Mouse (Mus musculus) neural tube, embryonic 13.5 days (tissue): ENCODE data around the gene Pax5. TPM values are rescaled to one million over a fixed set of nuclear protein-coding genes. Genes with fewer than 3 reads are reported as not detected.
"Not testable (repeated sequence)": the region's sequence is repeated elsewhere in the genome, so short reads cannot be mapped to it uniquely, and the experiment has no call there.

ENCODE experiments used
- ATAC-seq: fragments of 200-750 bp; cut with Nextera tagmentation; 2 replicates; pipeline ENCODE4 v1.8.0; 2017; ENCODE audit warnings: low read depth, mild to moderate bottlenecking, moderate TSS enrichment, moderate library complexity
- H3K27ac ChIP-seq: fragments of 300-500 bp; sonication (generic); replicated peaks from 2 replicates; pipeline ENCODE4 v1.5.1; 2015; ENCODE audit warnings: moderate library complexity, mild to moderate bottlenecking, inconsistent platforms
- H3K27me3 ChIP-seq: fragments of 300-500 bp; sonication (generic); 2 replicates; pipeline ENCODE4 v1.6.1; 2015; ENCODE audit warnings: mild to moderate bottlenecking, inconsistent platforms
- H3K36me3 ChIP-seq: fragments of 300-500 bp; sonication (generic); 2 replicates; pipeline ENCODE4 v1.6.1; 2015; ENCODE audit warnings: mild to moderate bottlenecking, inconsistent platforms
- H3K4me1 ChIP-seq: fragments of 300-500 bp; sonication (generic); replicated peaks from 2 replicates; pipeline ENCODE4 v1.6.1; 2015; ENCODE audit warnings: inconsistent platforms
- H3K4me2 ChIP-seq: fragments of 300-500 bp; sonication (generic); 2 replicates; pipeline ENCODE4 v1.6.1; 2015; ENCODE audit warnings: inconsistent platforms, mild to moderate bottlenecking, moderate library complexity
- H3K4me3 ChIP-seq: fragments of 300-500 bp; sonication (generic); 2 replicates; pipeline ENCODE4 v1.5.1; 2015; ENCODE audit warnings: mild to moderate bottlenecking, inconsistent platforms
- H3K9ac ChIP-seq: fragments of 300-500 bp; sonication (generic); 2 replicates; pipeline ENCODE4 v1.6.1; 2015; ENCODE audit warnings: moderate library complexity, mild to moderate bottlenecking, inconsistent platforms
- H3K9me3 ChIP-seq: fragments of 300-500 bp; sonication (generic); 2 replicates; pipeline ENCODE4 v1.6.1; 2016; ENCODE audit warnings: inconsistent platforms
- WGBS: fragments of 180-500 bp; shearing (Covaris S2); methylation state at CpG from one replicate; pipeline ENCODE4 v1.1.7; 2015; 5-methylcytosine and 5-hydroxymethylcytosine counted together
- polyA plus RNA-seq: library from polyadenylated mRNA; unstranded; fragments of >200 nt; fragmentation: Nextera tagmentation; extraction: Ambion mirVana; gene quantifications from 2 replicates; pipeline ENCODE4 v1.2.1, GENCODE M21; 2015

The Pax5 gene
- polyA plus RNA-seq, result 2.1 and 3.5 TPM in 2 replicates

DNA sequence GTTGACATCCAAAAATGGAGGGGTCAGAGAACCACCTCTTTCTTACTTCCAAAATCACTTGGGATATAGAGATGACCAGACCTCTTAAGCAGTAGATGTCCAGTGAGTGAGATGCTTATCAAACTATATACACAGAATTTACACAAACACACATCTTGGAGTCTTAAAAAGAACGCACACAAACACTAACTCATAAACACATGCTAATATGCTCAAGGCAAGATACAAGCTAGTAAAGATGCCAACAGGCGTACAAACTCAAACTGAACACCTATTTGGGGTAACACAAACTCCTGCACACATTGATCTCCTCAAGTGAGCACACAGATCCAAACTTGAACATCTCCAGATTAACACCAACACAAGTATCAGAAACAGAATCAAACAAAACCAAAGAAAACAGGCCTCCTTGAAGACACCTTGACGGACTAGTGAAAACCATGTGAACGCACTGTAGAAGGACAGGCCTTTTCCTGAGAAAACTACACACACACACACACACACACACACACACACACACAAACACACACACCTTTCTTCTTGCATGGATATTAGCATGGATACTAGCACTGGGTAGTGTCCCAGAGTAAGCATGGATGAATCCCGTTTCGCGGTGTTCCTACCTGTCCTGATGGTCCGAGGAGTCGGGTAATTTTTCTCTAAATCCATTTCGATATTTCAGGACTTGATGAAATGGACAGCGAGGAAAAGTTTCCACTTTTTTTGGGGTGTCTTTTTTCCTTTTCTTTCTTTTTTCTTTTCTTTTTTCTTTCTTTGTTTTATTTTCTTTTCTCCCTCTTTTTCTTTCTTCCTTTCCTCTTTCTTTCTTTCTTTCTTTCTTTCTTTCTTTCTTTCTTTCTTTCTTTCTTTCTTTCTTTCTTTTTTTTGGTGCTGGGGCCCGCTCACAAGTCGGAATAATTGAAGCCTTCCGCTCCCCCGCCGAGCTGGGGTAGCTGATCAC is at the start of gene Pax5:
Pax5 (minus strand) TSS at position 748 of the 961 bp plus-strand sequence.
- Histone ChIP-seq H3K4me3 (no peak within 1 kb of the TSS), H3K9ac (no peak within 1 kb of the TSS), H3K27me3 (peaks cover 98% of the 10 kb centered on the region), H3K27ac (no peak within 1 kb of the TSS), H3K9me3 (no peaks in the 10 kb centered on the region), H3K4me1 (peaks cover 35% of the 10 kb centered on the region), H3K36me3 (no peaks in the 10 kb centered on the region), H3K4me2 (no peak within 1 kb of the TSS)
- 31% methylated on average over 16 of the region's 16 CpGs for WGBS
- no peak for ATAC-seq

DNA sequence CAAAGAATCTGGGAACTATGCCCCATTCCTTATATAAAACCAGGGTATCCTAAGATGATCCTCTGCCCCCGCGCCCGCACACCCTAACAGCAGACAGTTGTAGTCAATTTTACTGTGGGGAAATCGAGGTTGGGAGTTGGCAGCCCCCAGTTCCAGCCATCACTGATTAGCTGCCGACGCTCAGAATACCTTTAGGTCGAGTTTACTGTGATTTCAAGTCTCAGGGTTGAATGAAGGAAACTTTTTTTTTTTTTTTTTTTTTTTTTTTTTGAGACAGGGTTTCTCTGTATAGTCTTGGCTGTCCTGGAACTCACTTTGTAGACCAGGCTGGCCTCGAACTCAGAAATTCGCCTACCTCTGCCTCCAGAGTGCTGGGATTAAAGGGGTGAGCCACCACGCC is 46.8 kb upstream of the Pax5 start:
- WGBS, result 7% methylated on average over 10 of the region's 10 CpGs
- H3K27me3 ChIP-seq, H3K9me3 ChIP-seq, ATAC-seq, H3K36me3 ChIP-seq: not testable (repeated sequence)
- peak overlapping the region; percentile 83 for H3K4me2 ChIP-seq
- peak overlapping the region; percentile 86 for H3K9ac ChIP-seq
- peak overlapping the region; percentile 92 for H3K27ac ChIP-seq
- H3K4me1 ChIP-seq, result peaks cover 21% of the 10 kb centered on the region
- peak overlapping the region; percentile 61 for H3K4me3 ChIP-seq

DNA sequence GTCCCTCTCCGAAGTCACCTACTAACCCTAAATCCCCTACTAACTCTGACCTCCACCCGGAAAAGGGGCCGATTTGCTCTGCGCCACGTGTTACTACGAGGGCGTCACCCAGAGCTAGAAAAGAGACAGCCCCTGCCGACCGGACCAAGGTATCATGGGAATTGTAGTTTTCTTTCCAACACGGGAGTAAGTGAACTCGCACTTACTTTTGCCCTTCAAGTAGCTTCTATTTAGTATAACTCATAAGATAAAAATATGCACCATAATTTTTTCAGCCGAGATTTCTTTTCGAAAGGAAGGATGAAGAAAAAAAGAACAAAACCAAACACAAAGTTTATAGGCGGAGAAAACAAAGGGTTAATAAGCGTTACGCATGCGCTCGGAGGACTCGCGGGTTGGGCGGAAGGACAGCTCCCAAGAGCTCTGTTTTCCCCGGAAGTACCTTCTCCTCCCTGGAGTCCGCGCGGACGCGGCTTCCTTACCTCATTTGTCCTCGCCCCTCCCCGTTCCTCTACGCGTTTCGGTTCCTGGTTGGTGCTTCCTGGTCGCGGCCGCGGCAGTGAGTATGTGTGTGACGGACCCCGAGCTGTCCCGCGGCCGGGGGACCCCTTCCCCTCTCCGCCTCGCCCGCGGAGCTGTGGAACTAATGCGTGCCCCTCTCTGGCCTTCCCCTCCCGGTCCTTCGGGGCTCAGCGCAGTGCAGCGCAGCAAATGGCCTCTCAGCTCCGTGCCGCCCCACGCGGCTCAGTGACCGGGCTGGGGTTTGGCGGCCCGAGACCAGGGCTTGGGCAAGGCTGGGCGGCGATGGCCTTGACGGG is 46.1 kb upstream of the Pax5 start:
- ATAC-seq, result peak; percentile 99
- under 1% methylated on average over 60 of the region's 60 CpGs for WGBS

DNA sequence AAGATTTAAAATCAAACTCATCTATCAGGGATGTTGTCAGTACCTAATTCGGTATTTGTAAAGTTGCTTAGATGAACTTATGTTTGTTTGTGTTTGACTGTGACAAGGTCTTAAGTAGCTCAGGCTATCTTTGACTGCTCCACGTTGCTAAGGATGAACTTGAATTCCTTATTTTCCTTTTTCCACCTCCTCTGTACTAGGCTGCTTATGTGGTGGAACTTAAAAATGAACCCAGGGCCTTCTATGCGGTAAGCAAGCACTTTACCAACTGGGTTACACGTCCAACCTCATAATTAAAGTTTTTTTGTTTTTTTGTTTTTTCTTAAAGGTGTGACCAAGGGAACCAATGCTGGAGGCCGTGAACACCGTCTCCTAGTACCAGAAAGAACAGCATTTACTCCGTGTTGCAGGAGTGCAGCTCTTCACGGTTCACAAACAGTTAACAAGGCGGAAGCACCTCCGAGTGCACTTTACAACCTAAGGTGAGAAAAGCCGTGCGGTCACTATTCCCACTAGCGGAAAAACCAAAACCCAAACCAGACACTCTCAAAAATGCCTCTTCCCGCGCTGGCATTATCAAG is 45.4 kb upstream of the Pax5 start, which contains the start of gene Zcchc7:
Zcchc7 (plus strand) TSS at position 325 of the 581 bp plus-strand sequence.
- no peaks in the 10 kb centered on the region for H3K36me3 ChIP-seq
- 0 out of 2 replicates have a peak, but pooled peaks cover 3% of the 10 kb centered on the region for H3K27me3 ChIP-seq
- no peaks in the 10 kb centered on the region for H3K9me3 ChIP-seq
- H3K9ac ChIP-seq, result peak within 1 kb of the TSS; percentile 86
- peaks cover 21% of the 10 kb centered on the region for H3K4me1 ChIP-seq
- peak; percentile 73 for ATAC-seq
- H3K27ac ChIP-seq, result peak within 1 kb of the TSS; percentile 92
- WGBS, result 6% methylated on average over 15 of the region's 15 CpGs
- peak within 1 kb of the TSS; percentile 61 for H3K4me3 ChIP-seq
- peak within 1 kb of the TSS; percentile 83 for H3K4me2 ChIP-seq

More for the DNA sequence above, 46.1 kb upstream of the Pax5 start:
- peak overlapping the region; percentile 61 for H3K4me3 ChIP-seq
- peak overlapping the region; percentile 86 for H3K9ac ChIP-seq
- H3K27ac ChIP-seq, result peak overlapping the region; percentile 92
- H3K4me2 ChIP-seq, result peak overlapping the region; percentile 83
- no peaks in the 10 kb centered on the region for H3K36me3 ChIP-seq
- H3K4me1 ChIP-seq, result peaks cover 21% of the 10 kb centered on the region
- H3K27me3 ChIP-seq, result 0 out of 2 replicates have a peak, but pooled peaks cover 3% of the 10 kb centered on the region
- H3K9me3 ChIP-seq, result no peaks in the 10 kb centered on the region

DNA sequence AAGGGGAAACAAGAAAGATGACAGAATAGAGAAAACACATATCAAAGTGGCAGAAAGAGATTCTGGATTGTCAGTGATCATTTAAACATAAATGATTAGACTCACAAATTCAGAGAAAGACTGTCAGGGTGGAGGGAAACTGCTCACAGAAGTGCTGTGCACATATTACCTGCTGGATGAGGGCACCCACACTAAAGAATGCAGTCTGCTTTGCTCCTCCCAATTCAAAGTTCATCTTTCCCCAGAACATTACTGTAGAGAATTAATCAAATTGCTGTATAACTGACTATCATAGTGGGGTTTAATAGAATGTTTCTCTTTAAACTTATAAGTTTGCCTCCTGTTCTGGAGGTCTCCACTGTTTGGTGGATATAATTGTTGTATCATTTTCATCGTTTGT is 30.2 kb upstream of the Pax5 start:
- Histone ChIP-seq H3K4me2 (no peak overlapping the region), H3K36me3 (no peaks in the 10 kb centered on the region), H3K27me3 (no peaks in the 10 kb centered on the region), H3K9me3 (peaks cover 4% of the 10 kb centered on the region; the same call in 1 of the 2 replicates), H3K9ac (no peak overlapping the region), H3K4me3 (no peak overlapping the region), H3K27ac (no peak overlapping the region), H3K4me1 (no peaks in the 10 kb centered on the region)
- no peak for ATAC-seq
- WGBS, result 86% methylated on average over 1 of the region's 1 CpGs

DNA sequence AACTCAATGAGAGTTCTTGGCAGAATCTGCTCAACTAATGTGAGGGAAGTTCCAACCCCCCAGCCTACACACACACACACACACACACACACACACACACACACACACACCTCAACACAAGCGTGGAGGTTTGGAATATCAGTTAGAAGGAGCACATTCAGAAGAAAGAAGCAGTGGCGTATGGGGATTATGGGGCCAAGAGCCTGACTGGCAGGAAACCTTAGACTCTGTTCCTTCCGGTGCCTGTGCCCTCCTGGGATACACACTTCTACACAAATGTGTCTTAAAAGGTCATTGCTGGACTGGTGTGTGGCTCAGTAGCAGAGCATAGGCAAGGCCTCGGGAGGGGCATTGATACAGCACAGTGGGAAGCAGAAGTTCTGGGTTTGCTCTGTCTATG is 10.9 kb upstream of the Pax5 start:
- Histone ChIP-seq H3K4me1 (no peaks in the 10 kb centered on the region), H3K36me3 (no peaks in the 10 kb centered on the region), H3K27ac (no peak overlapping the region), H3K9me3 (no peaks in the 10 kb centered on the region), H3K4me2 (no peak overlapping the region), H3K4me3 (no peak overlapping the region), H3K27me3 (peaks cover 41% of the 10 kb centered on the region), H3K9ac (no peak overlapping the region)
- 89% methylated on average over 4 of the region's 4 CpGs for WGBS
- ATAC-seq, result no peak

DNA sequence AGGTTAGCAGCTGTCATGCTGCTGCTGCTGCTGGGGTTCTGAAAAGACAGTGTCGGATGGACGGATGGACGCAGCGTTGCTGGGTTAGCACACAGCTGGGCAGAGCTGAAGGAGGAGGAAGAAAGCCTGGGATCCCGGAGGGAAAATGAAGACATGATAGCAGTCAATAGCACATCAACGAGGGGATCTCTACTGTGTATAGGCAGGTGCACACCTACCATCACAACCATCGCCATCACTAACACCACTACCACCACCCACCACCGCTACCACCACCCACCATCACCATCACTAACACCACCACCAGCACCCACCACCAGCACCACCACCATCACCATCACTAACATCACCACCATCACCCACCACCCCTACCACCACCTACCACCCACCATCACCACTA is 9.8 kb upstream of the Pax5 start:
- no peak for ATAC-seq
- Histone ChIP-seq H3K27me3 (peaks cover 50% of the 10 kb centered on the region), H3K9ac (no peak overlapping the region), H3K4me3 (no peak overlapping the region), H3K4me2 (no peak overlapping the region), H3K4me1 (no peaks in the 10 kb centered on the region), H3K9me3 (no peaks in the 10 kb centered on the region), H3K27ac (no peak overlapping the region), H3K36me3 (no peaks in the 10 kb centered on the region)
- WGBS, result 94% methylated on average over 8 of the region's 8 CpGs

DNA sequence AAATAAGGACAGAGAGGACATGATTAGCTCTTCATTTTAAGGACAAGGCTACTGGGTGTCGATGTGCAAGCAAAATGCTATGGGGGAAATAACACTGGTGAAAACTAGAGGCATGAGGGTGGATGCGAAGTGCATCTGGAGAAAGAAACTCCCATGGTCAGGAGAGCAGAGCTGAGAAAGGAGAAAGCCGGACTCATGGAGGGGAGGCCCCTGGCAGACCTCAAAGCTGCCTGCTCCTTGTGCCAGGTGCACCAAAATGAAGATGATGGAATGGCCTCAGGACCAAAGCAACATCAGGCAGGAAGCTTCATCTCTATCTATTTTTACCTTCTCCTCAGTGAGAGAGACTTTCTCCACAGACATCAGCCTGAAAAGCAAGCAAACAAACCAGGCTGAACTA is 7.4 kb upstream of the Pax5 start:
- Histone ChIP-seq H3K27ac (no peak overlapping the region), H3K36me3 (no peaks in the 10 kb centered on the region), H3K4me2 (no peak overlapping the region), H3K4me3 (no peak overlapping the region), H3K9me3 (no peaks in the 10 kb centered on the region), H3K4me1 (peaks cover 17% of the 10 kb centered on the region), H3K9ac (no peak overlapping the region), H3K27me3 (peaks cover 71% of the 10 kb centered on the region)
- 86% methylated on average over 3 of the region's 3 CpGs for WGBS
- no peak for ATAC-seq

DNA sequence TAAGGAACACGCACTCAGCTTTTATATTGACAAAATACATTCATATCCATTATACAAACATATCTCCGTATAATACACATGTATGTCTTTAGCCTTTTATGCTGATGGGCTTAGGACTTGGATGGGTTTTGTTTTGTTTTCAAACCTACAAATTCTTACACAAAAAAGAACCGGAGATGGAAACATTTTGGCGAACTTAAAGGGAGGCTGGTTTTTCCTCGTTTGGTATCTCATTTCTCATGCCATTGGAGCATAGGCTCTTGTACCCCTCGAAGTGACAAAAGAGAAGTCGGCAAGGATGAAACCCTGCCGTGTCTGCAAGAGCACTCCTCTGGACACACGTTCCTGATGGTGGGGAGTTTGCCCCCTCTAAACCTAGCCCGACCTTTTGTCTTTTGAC is 6.1 kb upstream of the Pax5 start:
- no peak overlapping the region for H3K27ac ChIP-seq
- no peak overlapping the region for H3K9ac ChIP-seq
- peaks cover 24% of the 10 kb centered on the region for H3K4me1 ChIP-seq
- no peaks in the 10 kb centered on the region for H3K36me3 ChIP-seq
- no peak overlapping the region for H3K4me3 ChIP-seq
- no peak overlapping the region for H3K4me2 ChIP-seq
- ATAC-seq, result no peak
- H3K9me3 ChIP-seq, result no peaks in the 10 kb centered on the region
- peaks cover 80% of the 10 kb centered on the region for H3K27me3 ChIP-seq
- WGBS, result 4% methylated on average over 10 of the region's 10 CpGs

DNA sequence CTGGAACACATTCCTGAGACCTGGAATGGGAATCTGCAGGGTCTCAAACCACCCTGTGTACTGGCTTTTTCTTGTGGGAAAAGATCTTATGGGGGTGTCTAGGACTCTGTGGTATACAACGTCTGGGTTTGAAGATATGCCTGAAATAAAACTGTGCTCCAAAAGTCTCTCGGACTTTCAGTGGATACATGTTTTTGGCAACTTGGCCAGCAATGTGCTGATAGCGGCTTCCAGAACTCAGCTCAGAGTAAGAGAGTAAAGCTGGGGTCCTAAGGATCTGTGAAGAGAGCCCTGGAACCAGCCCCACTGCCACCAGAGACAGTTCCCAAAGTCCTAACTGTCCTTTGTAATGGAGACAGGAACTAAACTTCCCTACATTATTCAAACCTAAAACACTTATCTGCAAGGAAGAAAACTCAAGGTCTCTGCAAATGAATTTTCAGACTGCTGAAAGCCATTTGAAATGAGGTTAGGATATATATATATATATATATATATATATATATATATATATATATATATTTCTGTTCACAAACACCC is 5.4 kb upstream of the Pax5 start:
- Histone ChIP-seq H3K9me3 (no peaks in the 10 kb centered on the region), H3K9ac (no peak overlapping the region), H3K27ac (no peak overlapping the region), H3K36me3 (no peaks in the 10 kb centered on the region), H3K4me1 (peaks cover 26% of the 10 kb centered on the region), H3K4me3 (no peak overlapping the region), H3K4me2 (no peak overlapping the region), H3K27me3 (peaks cover 87% of the 10 kb centered on the region)
- no peak for ATAC-seq
- 10% methylated on average over 3 of the region's 3 CpGs for whole genome bisulfite sequencing

DNA sequence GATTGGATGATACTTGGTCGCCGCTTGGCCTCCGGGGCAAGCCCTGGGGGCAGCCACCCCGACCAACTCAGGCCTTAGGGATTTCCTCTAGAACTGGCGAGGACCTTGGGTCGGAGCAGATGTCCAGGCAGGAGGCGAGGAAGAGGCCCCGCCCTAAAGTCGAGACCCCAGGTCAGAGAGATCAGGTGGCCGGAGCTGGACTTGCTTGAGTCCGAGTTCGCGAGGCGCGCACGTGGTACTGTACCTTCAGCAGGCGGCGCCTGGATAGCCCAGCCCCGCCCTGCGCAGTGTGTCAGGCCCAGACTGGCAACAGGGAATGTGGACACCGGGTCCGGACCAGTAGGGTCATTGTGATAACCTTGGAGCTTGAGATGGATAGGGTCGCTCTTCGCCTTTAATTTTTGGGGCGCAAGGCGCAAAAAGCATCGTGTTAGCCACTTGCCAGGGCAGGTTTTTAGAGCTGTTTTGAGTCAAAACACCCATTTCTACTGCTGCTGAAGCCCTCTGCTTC is 3.9 kb upstream of the Pax5 start:
- H3K4me3 ChIP-seq, result no peak overlapping the region
- no peak overlapping the region for H3K9ac ChIP-seq
- WGBS, result under 1% methylated on average over 27 of the region's 27 CpGs
- H3K27me3 ChIP-seq, result peaks cover 92% of the 10 kb centered on the region
- ATAC-seq, result no peak
- H3K9me3 ChIP-seq, result no peaks in the 10 kb centered on the region
- H3K4me1 ChIP-seq, result peaks cover 27% of the 10 kb centered on the region
- no peak overlapping the region for H3K27ac ChIP-seq
- H3K4me2 ChIP-seq, result no peak overlapping the region
- no peaks in the 10 kb centered on the region for H3K36me3 ChIP-seq
